Mouse (Mus musculus) neural tube, embryonic 13.5 days (tissue): ENCODE measurements around the gene Ccdc148. TPM values are rescaled to one million over a fixed set of nuclear protein-coding genes. Genes with fewer than 3 reads are reported as not detected.
A peak's percentile ranks its signal among the peaks of the same experiment; 100 is the strongest.

ENCODE experiments used
- ATAC-seq: fragments of 200-750 bp; cut with Nextera tagmentation; 2 replicates; pipeline ENCODE4 v1.8.0; 2017; ENCODE audit warnings: low read depth, mild to moderate bottlenecking, moderate TSS enrichment, moderate library complexity
- H3K27ac ChIP-seq: fragments of 300-500 bp; sonication (generic); replicated peaks from 2 replicates; pipeline ENCODE4 v1.5.1; 2015; ENCODE audit warnings: moderate library complexity, mild to moderate bottlenecking, inconsistent platforms
- H3K27me3 ChIP-seq: fragments of 300-500 bp; sonication (generic); 2 replicates; pipeline ENCODE4 v1.6.1; 2015; ENCODE audit warnings: mild to moderate bottlenecking, inconsistent platforms
- H3K36me3 ChIP-seq: fragments of 300-500 bp; sonication (generic); 2 replicates; pipeline ENCODE4 v1.6.1; 2015; ENCODE audit warnings: mild to moderate bottlenecking, inconsistent platforms
- H3K4me1 ChIP-seq: fragments of 300-500 bp; sonication (generic); replicated peaks from 2 replicates; pipeline ENCODE4 v1.6.1; 2015; ENCODE audit warnings: inconsistent platforms
- H3K4me2 ChIP-seq: fragments of 300-500 bp; sonication (generic); 2 replicates; pipeline ENCODE4 v1.6.1; 2015; ENCODE audit warnings: inconsistent platforms, mild to moderate bottlenecking, moderate library complexity
- H3K4me3 ChIP-seq: fragments of 300-500 bp; sonication (generic); 2 replicates; pipeline ENCODE4 v1.5.1; 2015; ENCODE audit warnings: mild to moderate bottlenecking, inconsistent platforms
- H3K9ac ChIP-seq: fragments of 300-500 bp; sonication (generic); 2 replicates; pipeline ENCODE4 v1.6.1; 2015; ENCODE audit warnings: moderate library complexity, mild to moderate bottlenecking, inconsistent platforms
- H3K9me3 ChIP-seq: fragments of 300-500 bp; sonication (generic); 2 replicates; pipeline ENCODE4 v1.6.1; 2016; ENCODE audit warnings: inconsistent platforms
- WGBS: fragments of 180-500 bp; shearing (Covaris S2); methylation state at CpG from one replicate; pipeline ENCODE4 v1.1.7; 2015; 5-methylcytosine and 5-hydroxymethylcytosine counted together
- polyA plus RNA-seq: library from polyadenylated mRNA; unstranded; fragments of >200 nt; fragmentation: Nextera tagmentation; extraction: Ambion mirVana; gene quantifications from 2 replicates; pipeline ENCODE4 v1.2.1, GENCODE M21; 2015

Gene Ccdc148
- polyA plus RNA-seq, 1 experiment from 2014 or later: 3.9 TPM

DNA sequence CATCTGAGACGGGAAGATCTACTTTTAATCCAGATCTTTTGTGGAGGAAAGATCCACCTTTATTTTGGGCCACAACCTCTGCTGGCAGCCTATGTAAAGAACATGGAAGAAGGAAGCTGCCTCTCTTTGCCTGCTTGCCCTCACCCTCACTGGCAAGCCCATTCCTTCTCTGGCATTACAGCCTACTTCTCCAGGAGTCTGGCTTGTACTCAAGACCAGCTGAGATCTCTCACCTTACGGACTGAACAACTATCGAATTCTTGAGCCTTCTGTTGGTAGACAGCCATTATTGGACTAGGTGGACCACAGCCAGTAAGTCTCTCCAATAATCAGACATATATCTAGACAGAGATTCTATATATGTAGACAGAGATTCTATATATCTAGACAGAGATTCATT is 208.4 kb downstream of the Ccdc148 start:
- H3K9ac ChIP-seq: no peak overlapping the region
- no peak overlapping the region for H3K4me2 ChIP-seq
- no peak overlapping the region for H3K27ac ChIP-seq
- WGBS: 91% methylated on average over 3 of the region's 3 CpGs
- no peak for ATAC-seq
- H3K4me1 ChIP-seq: no peaks in the 10 kb centered on the region
- no peaks in the 10 kb centered on the region for H3K36me3 ChIP-seq
- no peaks in the 10 kb centered on the region for H3K27me3 ChIP-seq
- H3K4me3 ChIP-seq: no peak overlapping the region
- H3K9me3 ChIP-seq: no peaks in the 10 kb centered on the region

DNA sequence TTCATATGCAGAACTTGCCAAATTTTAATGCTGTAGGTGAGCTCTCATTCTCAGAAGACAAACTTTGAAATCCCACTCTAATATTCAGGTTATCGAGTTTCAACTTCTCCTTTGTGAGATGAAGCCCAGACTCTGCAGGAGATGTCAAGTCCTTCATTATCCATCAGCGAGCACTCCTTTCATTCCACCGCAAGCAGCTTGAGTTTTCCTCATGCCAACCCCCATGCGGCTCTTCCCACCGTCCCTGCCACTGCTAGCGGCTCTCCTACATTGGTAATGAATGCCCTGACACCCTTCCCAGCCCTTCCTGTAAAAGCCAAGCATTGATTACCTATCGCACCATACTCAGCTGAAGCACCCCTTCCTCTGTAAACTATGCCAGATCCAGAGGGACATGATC is 211.7 kb downstream of the Ccdc148 start:
- H3K4me2 ChIP-seq: no peak overlapping the region
- H3K9me3 ChIP-seq: no peaks in the 10 kb centered on the region
- H3K4me3 ChIP-seq: no peak overlapping the region
- 71% methylated on average over 7 of the region's 7 CpGs for WGBS
- H3K36me3 ChIP-seq: no peaks in the 10 kb centered on the region
- H3K4me1 ChIP-seq: no peaks in the 10 kb centered on the region
- no peak overlapping the region for H3K27ac ChIP-seq
- no peaks in the 10 kb centered on the region for H3K27me3 ChIP-seq
- no peak overlapping the region for H3K9ac ChIP-seq
- ATAC-seq: no peak

DNA sequence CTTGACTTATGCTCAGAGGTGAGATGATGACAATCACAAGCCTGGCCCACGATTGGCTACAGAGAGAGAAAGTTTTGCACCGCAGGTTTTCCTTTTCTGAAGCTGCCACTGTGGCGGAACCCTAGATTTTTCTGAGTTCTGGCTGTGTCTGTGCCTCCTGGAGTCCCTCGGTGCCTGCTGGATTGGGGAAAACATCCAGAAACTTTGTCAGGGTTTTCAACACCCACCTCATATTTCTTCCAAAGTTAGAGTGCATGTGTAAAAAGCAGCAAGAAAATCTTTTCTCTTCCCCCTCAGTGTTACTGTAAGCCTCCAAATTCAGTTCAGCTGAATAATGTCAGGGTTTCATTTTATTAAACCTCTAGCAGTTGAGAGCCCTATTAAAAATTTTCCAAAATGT is 219.1 kb downstream of the Ccdc148 start:
- H3K4me3 ChIP-seq: no peak overlapping the region
- no peaks in the 10 kb centered on the region for H3K36me3 ChIP-seq
- 86% methylated on average over 4 of the region's 4 CpGs for WGBS
- no peak for ATAC-seq
- H3K9ac ChIP-seq: no peak overlapping the region
- H3K27ac ChIP-seq: no peak overlapping the region
- H3K4me1 ChIP-seq: no peaks in the 10 kb centered on the region
- no peak overlapping the region for H3K4me2 ChIP-seq
- no peaks in the 10 kb centered on the region for H3K27me3 ChIP-seq
- H3K9me3 ChIP-seq: no peaks in the 10 kb centered on the region

DNA sequence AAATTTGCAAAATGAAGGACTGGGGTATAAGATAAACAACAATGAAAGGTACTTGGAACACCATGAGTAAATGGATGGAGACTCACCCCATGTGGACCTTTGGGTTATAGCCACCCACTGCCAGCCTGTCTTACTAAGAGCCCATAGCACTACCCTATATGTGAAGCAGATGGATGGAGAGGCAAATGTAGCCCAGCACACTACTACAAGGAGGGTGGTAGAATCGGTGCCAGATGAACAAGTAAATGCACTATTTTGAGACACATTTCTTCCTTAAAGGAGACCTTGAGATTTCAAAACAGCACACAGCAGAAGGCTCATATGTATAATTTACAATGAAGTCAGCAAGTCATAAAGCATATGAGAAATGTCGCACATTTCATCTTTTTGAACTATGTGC is 234.9 kb downstream of the Ccdc148 start:
- H3K4me1 ChIP-seq: no peaks in the 10 kb centered on the region
- no peak overlapping the region for H3K9ac ChIP-seq
- no peaks in the 10 kb centered on the region for H3K27me3 ChIP-seq
- no peak overlapping the region for H3K27ac ChIP-seq
- 86% methylated on average over 2 of the region's 2 CpGs for WGBS
- H3K36me3 ChIP-seq: no peaks in the 10 kb centered on the region
- ATAC-seq: no peak
- H3K9me3 ChIP-seq: no peaks in the 10 kb centered on the region
- no peak overlapping the region for H3K4me3 ChIP-seq
- no peak overlapping the region for H3K4me2 ChIP-seq

DNA sequence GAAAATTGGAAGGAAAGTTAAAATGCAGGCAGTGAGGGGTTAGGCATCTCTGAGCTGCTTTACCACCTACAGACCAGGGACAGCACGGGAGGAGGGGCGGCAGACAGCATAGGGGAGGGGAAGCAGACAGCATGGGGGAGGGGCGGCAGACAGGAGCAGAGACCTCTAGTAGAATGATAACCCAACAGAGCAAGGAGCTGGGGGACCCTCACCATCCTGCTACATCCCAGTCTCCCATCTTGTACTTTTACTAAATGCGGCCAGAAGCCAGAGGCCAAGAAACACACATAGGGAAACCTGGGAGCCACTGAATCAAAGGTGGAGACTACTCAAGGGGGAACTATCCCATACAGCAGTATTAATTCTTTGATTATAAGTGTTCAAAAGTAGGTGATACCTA is 242.1 kb downstream of the Ccdc148 start:
- ATAC-seq: no peak
- no peaks in the 10 kb centered on the region for H3K27me3 ChIP-seq
- no peak overlapping the region for H3K27ac ChIP-seq
- H3K4me1 ChIP-seq: no peaks in the 10 kb centered on the region
- no peaks in the 10 kb centered on the region for H3K36me3 ChIP-seq
- no peak overlapping the region for H3K4me3 ChIP-seq
- 51% methylated on average over 4 of the region's 4 CpGs for WGBS
- no peak overlapping the region for H3K4me2 ChIP-seq
- H3K9me3 ChIP-seq: no peaks in the 10 kb centered on the region
- no peak overlapping the region for H3K9ac ChIP-seq

DNA sequence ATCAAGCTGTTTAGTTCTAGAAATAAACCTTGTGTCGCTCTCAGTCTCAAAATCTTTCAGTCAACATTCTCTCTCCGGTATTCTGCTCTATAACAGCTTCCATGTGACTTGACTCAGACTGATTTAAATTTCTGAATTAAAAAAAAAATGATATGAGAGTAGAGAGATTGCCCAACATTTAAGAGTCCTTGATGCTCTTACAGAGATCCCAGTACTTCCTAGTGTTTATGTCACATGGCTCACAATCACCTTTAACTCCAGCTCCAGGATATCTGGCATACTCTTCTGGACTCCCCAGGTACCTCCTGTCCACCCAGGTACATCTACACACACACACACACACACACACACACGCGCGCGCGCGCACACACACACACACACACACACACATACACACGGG is 248.1 kb downstream of the Ccdc148 start:
- no peaks in the 10 kb centered on the region for H3K36me3 ChIP-seq
- no peaks in the 10 kb centered on the region for H3K27me3 ChIP-seq
- no peaks in the 10 kb centered on the region for H3K4me1 ChIP-seq
- no peak for ATAC-seq
- no peak overlapping the region for H3K4me2 ChIP-seq
- no peak overlapping the region for H3K27ac ChIP-seq
- no peak overlapping the region for H3K9ac ChIP-seq
- WGBS: 93% methylated on average over 9 of the region's 9 CpGs
- H3K9me3 ChIP-seq: no peaks in the 10 kb centered on the region
- H3K4me3 ChIP-seq: no peak overlapping the region

DNA sequence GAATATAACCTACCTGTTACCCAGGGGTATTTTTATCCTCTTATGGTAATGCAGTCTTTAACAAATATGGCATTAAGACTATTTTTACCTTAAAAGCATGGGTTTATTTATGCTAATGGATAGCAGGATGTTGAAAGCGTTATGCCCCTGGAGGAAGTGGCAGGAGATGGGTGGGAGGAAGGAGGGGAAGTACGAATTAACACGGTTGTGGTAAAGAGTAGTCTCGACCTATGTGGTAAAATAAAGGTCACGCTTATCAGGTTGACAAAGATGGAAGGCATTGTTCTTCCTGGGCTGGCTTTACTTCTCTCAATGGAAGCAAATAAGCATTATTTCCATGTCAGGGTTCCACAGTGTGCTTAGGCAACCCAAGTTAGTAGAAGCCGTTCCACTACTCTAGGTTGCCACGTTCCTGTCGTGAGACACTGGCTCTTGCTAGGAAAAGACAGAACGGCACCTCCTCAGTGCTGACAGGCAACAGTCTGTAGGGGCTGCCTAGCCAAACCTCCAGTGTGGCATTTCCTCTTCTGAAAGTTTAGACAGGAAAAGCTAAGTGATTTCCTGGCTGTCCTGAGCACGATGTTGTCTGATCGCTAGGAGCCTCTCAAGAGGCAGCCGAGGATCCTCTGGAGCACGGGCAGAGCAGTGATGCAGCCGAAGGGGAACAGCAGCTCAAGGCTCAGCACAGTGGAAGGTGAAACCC is 253.5 kb downstream of the Ccdc148 start:
- Histone ChIP-seq H3K9me3 (no peaks in the 10 kb centered on the region), H3K27me3 (0 out of 2 replicates have a peak, but pooled peaks cover 5% of the 10 kb centered on the region), H3K27ac (no peak overlapping the region), H3K9ac (no peak overlapping the region), H3K36me3 (no peaks in the 10 kb centered on the region), H3K4me2 (peak overlapping the region; percentile 21; the same call in 1 of the 2 replicates), H3K4me3 (no peak overlapping the region), H3K4me1 (peaks cover 7% of the 10 kb centered on the region; the same call in 1 of the 2 replicates)
- WGBS: 34% methylated on average over 14 of the region's 14 CpGs
- ATAC-seq: no peak

DNA sequence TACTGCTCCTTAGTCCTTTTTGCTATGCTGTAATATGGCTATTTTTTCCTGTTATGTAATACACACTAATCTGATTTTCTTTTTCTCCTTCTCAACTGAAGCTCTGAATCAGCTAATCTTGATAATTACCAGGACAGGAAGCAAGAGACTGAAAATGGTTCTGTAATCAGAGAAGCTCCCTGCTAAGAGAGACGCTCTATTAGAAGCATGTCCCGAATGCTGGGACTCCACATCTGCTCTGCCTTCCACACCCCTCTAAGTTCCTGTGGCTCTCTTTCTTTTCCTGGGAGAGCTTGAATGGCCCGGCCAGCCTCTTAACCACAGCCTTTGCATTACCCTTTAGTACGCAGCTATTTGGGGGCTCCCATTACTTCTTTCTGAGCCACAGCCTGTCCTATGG is 255.4 kb downstream of the Ccdc148 start:
- Histone ChIP-seq H3K36me3 (no peaks in the 10 kb centered on the region), H3K27ac (no peak overlapping the region), H3K4me3 (no peak overlapping the region), H3K4me2 (no peak overlapping the region), H3K4me1 (peaks cover 7% of the 10 kb centered on the region; the same call in 1 of the 2 replicates), H3K27me3 (0 out of 2 replicates have a peak, but pooled peaks cover 5% of the 10 kb centered on the region), H3K9ac (no peak overlapping the region), H3K9me3 (no peaks in the 10 kb centered on the region)
- 68% methylated on average over 4 of the region's 4 CpGs for WGBS
- ATAC-seq: no peak

DNA sequence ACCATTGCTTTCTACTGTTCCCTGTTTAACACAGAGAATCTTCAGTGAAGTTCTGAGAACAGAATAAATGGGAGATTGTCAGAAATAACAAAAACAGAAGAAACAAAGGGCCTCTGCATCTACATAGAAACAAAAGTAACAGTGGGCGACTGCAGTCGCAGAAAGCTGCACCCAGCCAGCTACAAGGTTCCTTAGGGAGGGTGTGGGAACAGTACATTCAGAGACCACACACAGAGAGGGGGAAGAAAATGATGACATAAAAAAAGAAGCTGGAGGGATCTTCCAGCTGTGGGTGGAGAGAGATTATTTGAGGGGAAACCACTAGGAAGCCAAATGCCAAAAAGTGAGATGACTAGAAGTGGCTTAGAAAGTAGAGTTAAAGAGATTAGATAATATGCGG is 280.6 kb downstream of the Ccdc148 start:
- no peak overlapping the region for H3K4me2 ChIP-seq
- H3K4me1 ChIP-seq: no peaks in the 10 kb centered on the region
- no peak overlapping the region for H3K4me3 ChIP-seq
- H3K36me3 ChIP-seq: no peaks in the 10 kb centered on the region
- H3K27ac ChIP-seq: no peak overlapping the region
- H3K9ac ChIP-seq: no peak overlapping the region
- 39% methylated on average over 3 of the region's 3 CpGs for WGBS
- no peak for ATAC-seq
- H3K27me3 ChIP-seq: no peaks in the 10 kb centered on the region
- no peaks in the 10 kb centered on the region for H3K9me3 ChIP-seq

DNA sequence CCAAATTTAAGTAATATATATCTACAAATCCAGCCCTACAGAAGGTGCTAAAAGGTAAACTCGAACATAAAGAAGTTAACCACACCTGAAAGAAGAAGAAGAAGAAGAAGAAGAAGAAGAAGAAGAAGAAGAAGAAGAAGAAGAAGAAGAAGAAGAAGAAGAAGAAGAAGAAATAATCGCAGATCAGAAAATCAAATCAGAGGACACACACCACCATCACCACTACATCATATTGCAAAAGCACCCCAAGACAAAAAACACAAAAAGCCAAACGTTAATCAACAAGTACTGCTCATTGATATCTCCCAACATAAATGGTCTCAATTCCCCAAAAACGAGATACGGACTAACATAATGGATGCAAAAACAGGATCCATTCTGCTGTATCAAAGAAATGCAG is 301.3 kb downstream of the Ccdc148 start, which contains the start of gene Gm11099:
Gm11099 (plus strand) TSS at position 301 of the 400 bp plus-strand sequence.
- Histone ChIP-seq H3K4me3 (no peak within 1 kb of the TSS), H3K27me3 (no peaks in the 10 kb centered on the region), H3K9me3 (no peaks in the 10 kb centered on the region), H3K27ac (no peak within 1 kb of the TSS), H3K9ac (no peak within 1 kb of the TSS), H3K4me2 (no peak within 1 kb of the TSS), H3K4me1 (0 out of 2 replicates have a peak, but pooled peaks cover 3% of the 10 kb centered on the region), H3K36me3 (no peaks in the 10 kb centered on the region)
- no peak for ATAC-seq
- 90% methylated on average over 5 of the region's 5 CpGs for WGBS

DNA sequence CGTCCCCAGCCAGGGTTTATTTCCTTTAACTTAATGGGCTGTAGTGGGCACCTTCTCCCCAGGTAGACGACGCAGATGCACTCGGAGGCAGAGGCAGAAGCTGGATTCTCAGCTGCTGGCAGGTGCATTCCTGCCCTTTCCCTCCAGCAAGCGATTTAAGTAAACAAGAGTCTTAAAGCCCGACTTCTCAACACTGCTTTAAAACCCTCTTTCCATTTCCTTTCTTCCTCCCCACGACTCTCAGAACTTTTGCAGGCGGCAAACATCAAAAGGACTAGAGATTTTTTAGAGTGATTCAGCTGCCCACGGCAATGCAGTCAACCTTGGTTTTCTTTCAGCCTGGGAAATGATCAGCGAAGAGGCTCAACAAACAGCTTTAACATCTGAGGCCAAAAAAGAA is 316.0 kb downstream of the Ccdc148 start:
- H3K4me1 ChIP-seq: no peaks in the 10 kb centered on the region
- no peaks in the 10 kb centered on the region for H3K36me3 ChIP-seq
- 36% methylated on average over 10 of the region's 10 CpGs for WGBS
- no peak for ATAC-seq
- no peak overlapping the region for H3K9ac ChIP-seq
- H3K27me3 ChIP-seq: no peaks in the 10 kb centered on the region
- no peak overlapping the region for H3K4me2 ChIP-seq
- H3K4me3 ChIP-seq: no peak overlapping the region
- H3K9me3 ChIP-seq: no peaks in the 10 kb centered on the region
- H3K27ac ChIP-seq: no peak overlapping the region

DNA sequence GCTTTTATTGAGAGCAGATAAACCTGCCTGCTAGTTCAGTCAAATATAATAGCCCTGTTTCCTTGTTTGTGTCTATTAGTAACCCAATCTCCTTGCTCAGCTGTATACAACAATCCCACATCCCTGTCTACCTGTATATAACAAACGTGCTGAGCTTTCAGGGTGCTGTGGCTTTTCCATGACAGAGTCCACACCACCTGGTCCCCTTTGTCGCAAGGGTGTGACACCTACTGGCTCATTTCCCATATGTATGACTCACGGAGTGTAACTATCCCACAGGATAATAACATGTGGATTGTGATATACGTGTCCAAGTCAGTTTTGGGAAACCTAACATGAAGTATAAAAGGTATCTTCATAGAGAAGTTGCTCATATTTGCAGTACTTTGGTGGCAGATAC is 318.0 kb downstream of the Ccdc148 start:
- H3K9me3 ChIP-seq: no peaks in the 10 kb centered on the region
- 94% methylated on average over 4 of the region's 4 CpGs for WGBS
- no peak overlapping the region for H3K27ac ChIP-seq
- H3K36me3 ChIP-seq: no peaks in the 10 kb centered on the region
- H3K4me1 ChIP-seq: no peaks in the 10 kb centered on the region
- ATAC-seq: no peak
- no peak overlapping the region for H3K9ac ChIP-seq
- H3K4me3 ChIP-seq: no peak overlapping the region
- no peak overlapping the region for H3K4me2 ChIP-seq
- H3K27me3 ChIP-seq: no peaks in the 10 kb centered on the region

DNA sequence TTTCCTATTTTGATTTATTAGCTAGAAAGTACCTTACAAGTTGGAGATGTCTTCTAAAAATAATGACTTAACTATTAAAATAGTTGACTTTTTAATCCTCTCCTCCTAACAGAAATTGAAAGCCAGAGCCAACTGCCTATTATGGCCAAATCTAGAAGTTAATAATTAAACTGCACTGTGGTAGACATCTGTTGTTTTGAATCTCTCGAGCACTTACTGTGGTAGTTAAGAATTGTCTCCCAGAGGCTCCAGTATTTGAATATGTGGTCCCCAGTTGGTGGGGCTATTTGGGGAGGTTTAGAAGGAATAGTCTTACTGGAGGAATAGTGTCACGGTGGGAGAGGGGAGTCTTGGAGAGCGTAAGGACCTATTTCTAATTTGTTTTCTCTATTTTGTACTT is 319.5 kb downstream of the Ccdc148 start:
- Histone ChIP-seq H3K4me1 (no peaks in the 10 kb centered on the region), H3K4me2 (no peak overlapping the region), H3K27me3 (no peaks in the 10 kb centered on the region), H3K9ac (no peak overlapping the region), H3K9me3 (no peaks in the 10 kb centered on the region), H3K4me3 (no peak overlapping the region), H3K36me3 (no peaks in the 10 kb centered on the region), H3K27ac (no peak overlapping the region)
- WGBS: 49% methylated on average over 3 of the region's 3 CpGs
- ATAC-seq: no peak
